In genomic region chr4:138729018-138729703, GRCm38 (mm10) we compare ENCODE assay signal across 10 mouse cellular contexts. TPM values are rescaled to one million over a fixed set of nuclear protein-coding genes. Genes with fewer than 3 reads are reported as not detected.
DNase-seq lines count a peak whose midpoint lies in the region; ATAC-seq and TF ChIP-seq lines count a peak whose summit lies in the region.
"Had no signal": no experiment of that assay in that cellular context is flagged by ENCODE, and none has a peak within 500 bp of the region (broad histone marks: within the 10 kb centered on the region; RNA-seq: fewer than 3 reads in every experiment).

No protein-coding gene starts in this region.

- ATAC-seq in forebrain, embryonic 15.5 days (replicated peaks) = no peak
- peak; percentile 85 for ATAC-seq in hindbrain, postnatal 0 days
- peak; percentile 92 for ATAC-seq in lung, embryonic 16.5 days (ENCODE audit: low read depth)

- H3K9ac ChIP-seq in forebrain, embryonic 15.5 days (replicated peaks) = no peak overlapping the region
- no peak overlapping the region for H3K9ac ChIP-seq in hindbrain, postnatal 0 days (replicated peaks; ENCODE audit: low read length)
- no peak overlapping the region for H3K9ac ChIP-seq in lung, embryonic 16.5 days (ENCODE audit: low read length)
- H3K9ac ChIP-seq: neural tube, embryonic 12.5 days had no signal

- no peaks in the 10 kb centered on the region for H3K9me3 ChIP-seq in forebrain, embryonic 10.5 days
- H3K9me3 ChIP-seq in forebrain, embryonic 15.5 days = no peaks in the 10 kb centered on the region
- H3K9me3 ChIP-seq in hindbrain, postnatal 0 days (ENCODE audit: low read length) = no peaks in the 10 kb centered on the region
- no peaks in the 10 kb centered on the region for H3K9me3 ChIP-seq in lung, embryonic 16.5 days (ENCODE audit: control insufficient read depth, low read length)
- H3K9me3 ChIP-seq: neural tube, embryonic 12.5 days had no signal

- no peaks in the 10 kb centered on the region for H3K36me3 ChIP-seq in forebrain, embryonic 10.5 days (replicated peaks)
- H3K36me3 ChIP-seq in forebrain, embryonic 15.5 days = no peaks in the 10 kb centered on the region
- H3K36me3 ChIP-seq in hindbrain, postnatal 0 days (ENCODE audit: insufficient read depth, low read length) = no peaks in the 10 kb centered on the region
- no peaks in the 10 kb centered on the region for H3K36me3 ChIP-seq in lung, embryonic 16.5 days (ENCODE audit: control insufficient read depth, insufficient read depth, low read length)
- H3K36me3 ChIP-seq in thymus, adult 2 months (ENCODE audit: control insufficient read depth, insufficient read depth, low read length) = no peaks in the 10 kb centered on the region
- H3K36me3 ChIP-seq: neural tube, embryonic 12.5 days had no signal

- H3K4me3 ChIP-seq in forebrain, embryonic 10.5 days = no peak overlapping the region
- no peak overlapping the region for H3K4me3 ChIP-seq in forebrain, embryonic 15.5 days
- H3K4me3 ChIP-seq in hindbrain, postnatal 0 days (ENCODE audit: low read length) = no peak overlapping the region
- H3K4me3 ChIP-seq in lung, embryonic 16.5 days (ENCODE audit: low read length) = no peak overlapping the region
- no peak overlapping the region for H3K4me3 ChIP-seq in thymus, adult 2 months (ENCODE audit: control insufficient read depth, insufficient read depth, low read length)
- H3K4me3 ChIP-seq: neural tube, embryonic 12.5 days had no signal

- WGBS in forebrain, embryonic 10.5 days = 35% methylated on average over 9 of the region's 9 CpGs
- WGBS in forebrain, embryonic 15.5 days = 17% methylated on average over 9 of the region's 9 CpGs
- WGBS in hindbrain, postnatal 0 days = 14% methylated on average over 9 of the region's 9 CpGs
- WGBS in lung, embryonic 16.5 days = 23% methylated on average over 9 of the region's 9 CpGs
- WGBS in thymus, adult 2 months = 73% methylated on average over 9 of the region's 9 CpGs

- TF ChIP-seq POLR2A in thymus, adult 2 months (IDR thresholded peaks at IDR 0.05; ENCODE audit: control insufficient read depth, extremely low read depth, insufficient read depth, low read length, poor library complexity) = no peak

- H3K27me3 ChIP-seq in forebrain, embryonic 10.5 days (ENCODE audit: poor library complexity, severe bottlenecking) = peaks cover 71% of the 10 kb centered on the region
- H3K27me3 ChIP-seq in forebrain, embryonic 15.5 days = no peaks in the 10 kb centered on the region
- no peaks in the 10 kb centered on the region for H3K27me3 ChIP-seq in hindbrain, postnatal 0 days (ENCODE audit: insufficient read depth, low read length)
- H3K27me3 ChIP-seq in lung, embryonic 16.5 days (ENCODE audit: control insufficient read depth, insufficient read depth, low read depth, low read length) = no peaks in the 10 kb centered on the region
- peaks cover 2% of the 10 kb centered on the region; the same call in 1 of the 2 replicates for H3K27me3 ChIP-seq in thymus, adult 2 months (ENCODE audit: control insufficient read depth, insufficient read depth, low read length)
- H3K27me3 ChIP-seq: neural tube, embryonic 12.5 days had no signal

- intact Hi-C loops in gastrocnemius, postnatal 36 days (cut with DNase I) = no loop called here

- no peak for TF ChIP-seq CTCF in hindbrain, postnatal 0 days (IDR thresholded peaks at IDR 0.05; ENCODE audit: low read depth)
- TF ChIP-seq CTCF in thymus, adult 2 months (IDR thresholded peaks at IDR 0.05; ENCODE audit: borderline replicate concordance, control insufficient read depth, extremely low read depth, insufficient read depth, low read length, poor library complexity) = no peak

- H3K4me2 ChIP-seq in forebrain, embryonic 15.5 days (replicated peaks) = no peak overlapping the region
- no peak overlapping the region for H3K4me2 ChIP-seq in hindbrain, postnatal 0 days (ENCODE audit: low read depth, low read length)
- no peak overlapping the region for H3K4me2 ChIP-seq in lung, embryonic 16.5 days (ENCODE audit: low read depth, low read length)
- H3K4me2 ChIP-seq: neural tube, embryonic 12.5 days had no signal

- peaks cover 29% of the 10 kb centered on the region for H3K4me1 ChIP-seq in forebrain, embryonic 10.5 days
- peaks cover 25% of the 10 kb centered on the region for H3K4me1 ChIP-seq in forebrain, embryonic 15.5 days
- peaks cover 20% of the 10 kb centered on the region for H3K4me1 ChIP-seq in hindbrain, postnatal 0 days (ENCODE audit: insufficient read depth, low read length)
- peaks cover 35% of the 10 kb centered on the region for H3K4me1 ChIP-seq in lung, embryonic 16.5 days (replicated peaks; ENCODE audit: control insufficient read depth, insufficient read depth, low read length)
- H3K4me1 ChIP-seq in thymus, adult 2 months (replicated peaks; ENCODE audit: control insufficient read depth, insufficient read depth, low read length) = peaks cover 12% of the 10 kb centered on the region

- DNase-seq in forebrain, embryonic 10.5 days (ENCODE audit: extremely low spot score, low spot score) = peak; percentile 60
- DNase-seq in Muller cell, postnatal 12 days (ENCODE audit: inconsistent ontology term) = peak; percentile 81
- DNase-seq in hindbrain, postnatal 0 days (ENCODE audit: low spot score) = peak; percentile 81
- DNase-seq in right cerebral cortex, postnatal 14 days = no peak
- DNase-seq in gastrocnemius, postnatal 36 days = no peak
- no peak for DNase-seq in thymus, adult 2 months

- no peak overlapping the region for H3K27ac ChIP-seq in forebrain, embryonic 10.5 days
- no peak overlapping the region for H3K27ac ChIP-seq in forebrain, embryonic 15.5 days (replicated peaks)
- H3K27ac ChIP-seq in hindbrain, postnatal 0 days = peak overlapping the region; percentile 37; the same call in 1 of the 2 replicates
- H3K27ac ChIP-seq in lung, embryonic 16.5 days (ENCODE audit: low read length) = peak overlapping the region; percentile 63
- no peak overlapping the region for H3K27ac ChIP-seq in thymus, adult 2 months (ENCODE audit: control insufficient read depth, insufficient read depth, low read length)
- H3K27ac ChIP-seq: neural tube, embryonic 12.5 days had no signal

RNA-seq across cellular contexts. Expression of gene Pla2g2c, which starts 4.6 kb away (rescaled TPM):
- 0.33 and 0.57 TPM in 2 replicates for polyA plus RNA-seq in forebrain, embryonic 10.5 days (2016; fragmentation: Nextera tagmentation; extraction: Ambion mirVana)
- polyA plus RNA-seq in forebrain, embryonic 15.5 days (2015; fragmentation: Nextera tagmentation; extraction: Ambion mirVana) = 0.34 TPM in 1 of 2 replicates, not detected in the other
- 0.26 and 1.5 TPM in 2 replicates for total RNA-seq in hindbrain, postnatal 0 days (2014; rRNA removed)
- 0.82 and 0.93 TPM in 2 replicates for polyA plus RNA-seq in hindbrain, postnatal 0 days (2015; fragmentation: Nextera tagmentation; extraction: Ambion mirVana)
- polyA plus RNA-seq in lung, embryonic 16.5 days (2015; fragmentation: Nextera tagmentation; extraction: Ambion mirVana) = 0.30 and 0.41 TPM in 2 replicates
- not detected for total RNA-seq in gastrocnemius, postnatal 36 days (2021)
- polyA plus RNA-seq in thymus, adult 2 months (2012; rRNA removed) = not detected in 2 replicates

RNA-seq across cellular contexts. Expression of gene Ubxn10, which starts 7.8 kb away (rescaled TPM):
- polyA plus RNA-seq in forebrain, embryonic 10.5 days (2016; fragmentation: Nextera tagmentation; extraction: Ambion mirVana) = 1.0 and 1.4 TPM in 2 replicates
- polyA plus RNA-seq in forebrain, embryonic 15.5 days (2015; fragmentation: Nextera tagmentation; extraction: Ambion mirVana) = 2.0 and 3.2 TPM in 2 replicates
- 6.9 and 8.9 TPM in 2 replicates for total RNA-seq in hindbrain, postnatal 0 days (2014; rRNA removed)
- polyA plus RNA-seq in hindbrain, postnatal 0 days (2015; fragmentation: Nextera tagmentation; extraction: Ambion mirVana) = 3.1 and 3.3 TPM in 2 replicates
- polyA plus RNA-seq in lung, embryonic 16.5 days (2015; fragmentation: Nextera tagmentation; extraction: Ambion mirVana) = 6.6 and 8.3 TPM in 2 replicates
- total RNA-seq in gastrocnemius, postnatal 36 days (2021) = under 1 TPM; 0.10 to 0.12 TPM
- 1.1 and 2.0 TPM in 2 replicates for polyA plus RNA-seq in thymus, adult 2 months (2012; rRNA removed)

RNA-seq across cellular contexts. Expression of gene Pla2g2f, which starts 28.3 kb away (rescaled TPM):
- not detected in 2 replicates for polyA plus RNA-seq in forebrain, embryonic 10.5 days (2016; fragmentation: Nextera tagmentation; extraction: Ambion mirVana)
- 0.08 TPM in 1 of 2 replicates, not detected in the other for polyA plus RNA-seq in forebrain, embryonic 15.5 days (2015; fragmentation: Nextera tagmentation; extraction: Ambion mirVana)
- not detected in 2 replicates for total RNA-seq in hindbrain, postnatal 0 days (2014; rRNA removed)
- polyA plus RNA-seq in hindbrain, postnatal 0 days (2015; fragmentation: Nextera tagmentation; extraction: Ambion mirVana) = 0.09 and 0.11 TPM in 2 replicates
- polyA plus RNA-seq in lung, embryonic 16.5 days (2015; fragmentation: Nextera tagmentation; extraction: Ambion mirVana) = not detected in 2 replicates
- not detected for total RNA-seq in gastrocnemius, postnatal 36 days (2021)
- 2.1 and 3.1 TPM in 2 replicates for polyA plus RNA-seq in thymus, adult 2 months (2012; rRNA removed)
- total RNA-seq: left cerebral cortex, adult 8-10 months had no signal

RNA-seq across cellular contexts. Expression of gene Pla2g2d, which starts 46.4 kb away (rescaled TPM):
- 0.15 TPM in 1 of 2 replicates, not detected in the other for polyA plus RNA-seq in forebrain, embryonic 10.5 days (2016; fragmentation: Nextera tagmentation; extraction: Ambion mirVana)
- polyA plus RNA-seq in forebrain, embryonic 15.5 days (2015; fragmentation: Nextera tagmentation; extraction: Ambion mirVana) = not detected in 2 replicates
- total RNA-seq in hindbrain, postnatal 0 days (2014; rRNA removed) = 0.14 and 0.31 TPM in 2 replicates
- 0.71 and 0.76 TPM in 2 replicates for polyA plus RNA-seq in hindbrain, postnatal 0 days (2015; fragmentation: Nextera tagmentation; extraction: Ambion mirVana)
- polyA plus RNA-seq in lung, embryonic 16.5 days (2015; fragmentation: Nextera tagmentation; extraction: Ambion mirVana) = not detected in 2 replicates
- total RNA-seq in gastrocnemius, postnatal 36 days (2021) = under 1 TPM; 0.20 to 0.27 TPM
- polyA plus RNA-seq in thymus, adult 2 months (2012; rRNA removed) = 35.0 and 54.4 TPM in 2 replicates

Comparison
In these comparisons a context has a peak if more than half of its experiments do, and no peak if none do; other contexts are left out.
1. DNase-seq: peak in forebrain, embryonic 10.5 days (single experiment), Muller cell, postnatal 12 days (single experiment) and hindbrain, postnatal 0 days (single experiment); none in right cerebral cortex, postnatal 14 days (single experiment), gastrocnemius, postnatal 36 days (0 of 2) and thymus, adult 2 months (single experiment).
2. H3K27ac ChIP-seq: peak in hindbrain, postnatal 0 days (single experiment) and lung, embryonic 16.5 days (single experiment); none in forebrain, embryonic 10.5 days (single experiment), forebrain, embryonic 15.5 days (single experiment) and thymus, adult 2 months (single experiment).